Mouse (Mus musculus) urinary bladder, adult 18-20 months (tissue): ENCODE measurements around the gene Stpg3.
A peak's percentile ranks its signal among the peaks of the same experiment; 100 is the strongest.

Experiments
- DNase-seq, 2 experiments: peaks; one replicate each; pipeline ENCODE4 v3.0.0; 2022; ENCODE audit warnings: low spot score in 2 of 2, mixed read lengths in 2 of 2

The Stpg3 gene

GRCm38 (mm10) chr2:25236614-25237013 is 22.2 kb upstream of the Stpg3 start, which contains the start of gene Rnf224:
TSS of gene Rnf224 (minus strand) at chr2:25236787.
- DNase-seq: no peak

GRCm38 (mm10) chr2:25234551-25235220 is 20.2 kb upstream of the Stpg3 start:
- no peak for DNase-seq

- DNase-seq: no peak
Measured at GRCm38 (mm10) chr2:25234050-25234449, 19.6 kb upstream of the Stpg3 start, which contains the start of gene Slc34a3. TSS of gene Slc34a3 (minus strand) at chr2:25234364.

- DNase-seq: no peak
Measured at GRCm38 (mm10) chr2:25233421-25233820, 19.0 kb upstream of the Stpg3 start.

- DNase-seq: no peak
Measured at GRCm38 (mm10) chr2:25231038-25231437, 16.6 kb upstream of the Stpg3 start.

GRCm38 (mm10) chr2:25230581-25230980 is 16.1 kb upstream of the Stpg3 start:
- DNase-seq: no peak

GRCm38 (mm10) chr2:25229582-25229981 is 15.1 kb upstream of the Stpg3 start:
- no peak for DNase-seq

GRCm38 (mm10) chr2:25228995-25229530 is 14.6 kb upstream of the Stpg3 start:
- no peak for DNase-seq

GRCm38 (mm10) chr2:25228431-25228889 is 14.0 kb upstream of the Stpg3 start:
- DNase-seq: peak; percentile 73 to 86

GRCm38 (mm10) chr2:25227406-25227805 is 13.0 kb upstream of the Stpg3 start:
- no peak for DNase-seq

- DNase-seq: no peak
Measured at GRCm38 (mm10) chr2:25226864-25227263, 12.4 kb upstream of the Stpg3 start.

GRCm38 (mm10) chr2:25225811-25226379 is 11.5 kb upstream of the Stpg3 start:
- no peak for DNase-seq

- peak in 1 of 2 experiments; percentile 98 for DNase-seq
Measured at GRCm38 (mm10) chr2:25224766-25225752, 10.6 kb upstream of the Stpg3 start.

- DNase-seq: peak in 1 of 2 experiments; percentile 90
Measured at GRCm38 (mm10) chr2:25224492-25224765, 10.0 kb upstream of the Stpg3 start, which contains the start of gene Tubb4b. TSS of gene Tubb4b (minus strand) at chr2:25224702.

- peak; percentile 75 to 88 for DNase-seq
Measured at GRCm38 (mm10) chr2:25223681-25224491, 9.4 kb upstream of the Stpg3 start.

- no peak for DNase-seq
Measured at GRCm38 (mm10) chr2:25221331-25221772, 6.9 kb upstream of the Stpg3 start.

GRCm38 (mm10) chr2:25218445-25218844 is 4.0 kb upstream of the Stpg3 start, which contains the start of gene Fam166a:
TSS of gene Fam166a (plus strand) at chr2:25218745.
- DNase-seq: no peak

- DNase-seq: no peak
Measured at GRCm38 (mm10) chr2:25217666-25218065, 3.2 kb upstream of the Stpg3 start.

GRCm38 (mm10) chr2:25213266-25213865 is 1.1 kb downstream of the Stpg3 start:
- no peak for DNase-seq

GRCm38 (mm10) chr2:25211121-25211670 is 3.2 kb downstream of the Stpg3 start, which contains the start of gene Nelfb:
TSS of gene Nelfb (minus strand) at chr2:25211489.
- DNase-seq: peak; percentile 87 to 96
